Mouse (Mus musculus) kidney, adult 9 months (tissue): ENCODE results near the gene Ube4b.

ENCODE experiments used
- DNase-seq: peaks from one replicate; pipeline ENCODE4 v3.0.0; 2022

The Ube4b gene

DNA sequence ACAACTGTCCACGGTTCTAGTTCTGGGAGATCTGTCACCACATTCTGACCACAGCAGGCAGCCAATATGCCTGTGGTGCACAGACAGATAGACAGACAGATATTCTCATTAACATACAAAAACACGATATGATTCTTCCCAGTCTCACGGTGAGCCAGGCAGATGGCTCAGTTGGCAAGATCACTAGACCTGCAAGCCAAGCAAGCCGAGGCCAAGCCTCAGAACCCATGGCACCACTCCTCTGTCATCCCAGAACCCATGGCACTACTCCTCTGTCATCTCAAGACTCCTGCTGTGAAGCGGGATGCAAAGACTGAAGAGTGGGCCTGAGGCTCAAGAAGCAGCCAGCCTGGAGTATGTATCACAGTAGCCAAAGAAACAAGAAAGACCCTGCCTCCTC, 3.0 kb upstream of the Ube4b start:
- no peak for DNase-seq

- DNase-seq, result peak; percentile 49
Measured at GRCm38 (mm10) chr4:149425801-149426292, 702 bp downstream of the Ube4b start.

GRCm38 (mm10) chr4:149424755-149425154, 1.8 kb downstream of the Ube4b start:
- DNase-seq, result no peak

DNA sequence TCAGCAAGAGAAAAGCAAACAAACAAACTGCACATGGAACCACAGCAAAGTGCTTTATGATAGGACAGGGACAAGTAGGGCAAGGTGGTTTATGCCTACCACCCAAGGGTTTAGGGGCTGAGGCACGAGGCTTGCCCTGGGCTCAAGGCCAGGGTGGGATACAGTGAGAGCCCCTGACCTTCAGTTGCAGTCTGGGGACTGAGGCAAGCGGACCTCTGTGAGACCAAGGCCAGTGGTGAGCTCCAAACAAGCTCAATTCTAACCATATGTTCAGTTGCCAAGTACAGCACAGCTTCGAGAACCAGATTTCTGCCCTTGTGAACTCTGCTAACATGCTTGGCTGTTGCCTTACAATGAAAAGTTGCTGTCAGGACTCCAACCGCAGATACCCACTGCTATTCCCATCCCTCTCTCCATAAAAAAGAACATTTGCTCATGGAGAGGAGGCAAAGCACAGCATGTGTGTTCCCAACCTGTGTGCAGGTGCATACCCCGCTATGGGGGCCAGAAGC, 8.6 kb downstream of the Ube4b start:
- DNase-seq, result no peak

- DNase-seq, result no peak
Measured at GRCm38 (mm10) chr4:149416986-149417385, 9.6 kb downstream of the Ube4b start.

DNA sequence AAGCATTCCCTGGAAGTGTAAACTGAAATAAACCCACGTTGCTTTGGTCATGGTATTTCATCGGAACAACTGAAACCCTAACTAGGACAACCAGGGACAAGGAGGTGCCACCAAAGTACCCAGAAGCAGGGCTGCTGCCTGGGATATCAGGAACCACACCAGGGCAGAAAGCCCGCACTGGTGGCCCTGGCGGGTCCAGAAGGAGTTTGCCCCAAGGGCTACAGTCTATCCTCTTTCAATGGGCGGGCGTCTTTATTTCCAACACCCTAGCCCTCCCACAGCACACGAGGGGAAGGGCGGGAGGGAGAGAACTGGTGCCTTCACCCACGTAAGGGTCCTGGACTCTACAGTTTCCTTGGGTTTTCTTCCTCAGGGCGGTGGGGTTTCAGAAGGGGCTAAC, 10.1 kb downstream of the Ube4b start:
- DNase-seq, result no peak

DNA sequence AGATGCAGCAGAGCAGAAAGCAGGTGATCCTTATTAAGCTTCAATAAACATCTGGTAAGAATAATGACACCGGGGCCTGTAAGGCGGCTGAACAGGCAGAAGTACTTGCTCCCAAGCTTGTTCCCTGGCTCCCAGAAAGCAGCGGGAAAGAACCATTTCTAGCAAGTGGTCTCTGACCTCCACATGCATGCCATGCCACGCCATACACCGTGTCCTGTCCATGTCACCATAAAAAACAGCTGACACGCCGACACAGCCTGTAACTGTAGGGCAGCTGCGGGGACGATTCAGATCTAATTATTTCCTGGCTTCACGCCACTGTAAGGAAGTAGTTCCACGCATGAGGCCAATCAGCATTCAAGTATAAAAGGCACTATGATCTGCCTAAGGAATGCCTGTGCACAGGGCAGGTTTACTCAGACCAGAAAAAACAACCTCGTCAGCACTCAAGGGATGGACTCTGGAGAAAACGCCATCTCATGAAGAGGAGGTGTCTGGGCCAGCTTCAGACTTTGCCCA, 10.8 kb downstream of the Ube4b start:
- DNase-seq, result peak; percentile 89

- DNase-seq, result no peak
Measured at GRCm38 (mm10) chr4:149414259-149414658, 12.3 kb downstream of the Ube4b start.

GRCm38 (mm10) chr4:149409759-149410158, 16.8 kb downstream of the Ube4b start:
- DNase-seq, result no peak

DNA sequence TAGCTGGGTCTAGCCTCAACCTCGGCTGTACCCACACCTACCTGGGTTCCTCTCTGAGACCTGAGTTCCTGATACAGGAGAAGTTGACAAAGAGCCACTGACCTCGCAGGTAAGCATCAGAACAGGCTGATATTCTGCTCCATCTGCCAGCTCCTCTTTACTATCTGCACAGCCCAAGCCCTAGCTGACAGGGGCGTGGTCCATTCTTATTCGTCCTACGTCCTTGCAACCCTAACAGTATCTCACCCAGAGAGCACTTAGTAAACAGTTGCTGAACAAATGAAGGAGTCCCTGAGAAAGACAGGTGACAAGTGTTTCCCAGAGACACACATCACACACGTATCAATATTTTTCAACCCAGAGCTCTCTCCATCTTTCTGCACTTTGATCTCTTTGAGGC, 18.2 kb downstream of the Ube4b start:
- no peak for DNase-seq

DNA sequence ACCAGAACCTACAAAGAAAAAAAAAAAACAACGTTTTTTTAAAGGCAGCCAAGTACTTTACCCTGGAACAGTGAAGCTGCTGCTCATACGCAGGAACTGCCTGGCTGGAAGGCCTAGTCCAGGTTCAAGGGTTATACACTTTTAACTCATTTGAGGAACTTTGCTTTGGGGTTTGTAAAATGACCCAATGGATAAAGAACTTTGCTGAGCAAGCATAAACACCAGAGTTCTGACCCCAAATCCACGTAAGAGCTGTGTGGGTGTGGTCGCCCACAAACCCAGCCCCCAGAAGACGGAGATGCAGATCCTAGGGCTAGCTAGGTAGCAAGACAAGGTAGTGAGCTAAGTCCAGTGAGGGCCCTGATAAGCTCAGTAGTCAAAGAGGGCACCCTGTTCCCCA, 19.1 kb downstream of the Ube4b start:
- DNase-seq, result peak; percentile 81

DNA sequence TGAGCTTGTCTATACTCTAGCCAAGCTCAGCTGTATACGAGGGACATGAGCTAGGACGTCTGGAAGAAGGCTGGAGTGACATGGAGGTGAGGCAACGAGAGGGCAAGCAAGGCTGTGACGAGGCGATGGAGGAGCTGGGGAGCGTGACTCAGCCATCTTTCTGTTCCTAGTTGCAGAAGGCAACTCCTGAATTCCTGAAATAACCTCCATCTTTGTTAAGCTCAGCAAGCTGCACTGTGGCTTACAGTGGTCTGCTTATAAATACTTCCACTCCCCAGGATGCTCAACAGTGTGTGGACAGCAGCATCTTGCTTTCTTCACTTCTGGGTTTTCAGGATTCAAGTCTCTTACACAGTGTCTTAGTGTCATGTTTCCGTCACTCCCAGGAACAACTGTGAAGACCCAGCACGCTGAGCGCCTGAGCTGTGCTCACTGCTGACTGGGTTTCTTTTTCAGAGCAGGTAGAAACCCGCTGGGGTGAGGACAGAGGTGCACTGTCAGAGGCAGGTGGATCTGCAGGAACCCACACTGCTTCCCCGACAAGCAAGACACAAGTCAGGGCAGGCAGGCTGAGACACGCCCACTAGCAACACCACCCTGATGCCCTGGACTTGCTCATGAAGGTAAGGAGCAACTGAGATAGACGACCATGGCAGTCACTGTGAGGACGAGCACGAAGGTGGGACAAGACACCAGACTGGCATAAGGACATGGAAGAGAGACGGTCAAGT, 20.7 kb downstream of the Ube4b start:
- DNase-seq, result no peak

- no peak for DNase-seq
Measured at GRCm38 (mm10) chr4:149404640-149405465, 21.7 kb downstream of the Ube4b start.

- DNase-seq, result no peak
Measured at GRCm38 (mm10) chr4:149403037-149403436, 23.5 kb downstream of the Ube4b start.

GRCm38 (mm10) chr4:149401591-149401982, 25.0 kb downstream of the Ube4b start:
- no peak for DNase-seq

- DNase-seq, result no peak
Measured at GRCm38 (mm10) chr4:149400878-149401590, 25.5 kb downstream of the Ube4b start.

DNA sequence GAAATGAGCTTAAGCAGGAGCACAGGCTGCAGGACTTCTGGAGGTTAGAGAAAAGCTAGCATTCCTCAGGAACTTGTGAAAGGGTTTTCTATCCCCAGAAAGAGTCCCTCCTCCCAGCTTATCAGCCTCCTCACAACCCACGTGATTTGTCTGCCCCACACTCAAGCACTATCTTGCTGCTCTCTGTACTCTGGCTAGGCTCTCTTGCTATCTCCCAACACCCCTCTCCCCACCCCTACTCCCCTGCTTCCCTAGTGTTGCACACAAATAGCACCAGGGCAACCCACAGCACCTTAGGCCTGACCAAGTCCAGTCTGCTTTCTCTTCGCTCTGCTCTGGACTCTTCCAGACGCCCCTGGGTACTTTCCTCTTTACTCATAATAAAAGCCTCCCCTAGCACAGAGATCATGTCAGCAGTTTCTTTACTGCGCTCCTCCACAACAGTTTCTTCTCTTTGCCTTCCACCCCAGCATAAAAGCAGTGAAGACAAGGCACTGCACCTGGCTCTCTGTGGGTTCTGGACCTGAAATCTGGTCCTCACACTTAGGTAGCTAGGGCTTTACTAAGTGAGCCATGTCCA, 27.1 kb downstream of the Ube4b start:
- DNase-seq, result no peak

DNA sequence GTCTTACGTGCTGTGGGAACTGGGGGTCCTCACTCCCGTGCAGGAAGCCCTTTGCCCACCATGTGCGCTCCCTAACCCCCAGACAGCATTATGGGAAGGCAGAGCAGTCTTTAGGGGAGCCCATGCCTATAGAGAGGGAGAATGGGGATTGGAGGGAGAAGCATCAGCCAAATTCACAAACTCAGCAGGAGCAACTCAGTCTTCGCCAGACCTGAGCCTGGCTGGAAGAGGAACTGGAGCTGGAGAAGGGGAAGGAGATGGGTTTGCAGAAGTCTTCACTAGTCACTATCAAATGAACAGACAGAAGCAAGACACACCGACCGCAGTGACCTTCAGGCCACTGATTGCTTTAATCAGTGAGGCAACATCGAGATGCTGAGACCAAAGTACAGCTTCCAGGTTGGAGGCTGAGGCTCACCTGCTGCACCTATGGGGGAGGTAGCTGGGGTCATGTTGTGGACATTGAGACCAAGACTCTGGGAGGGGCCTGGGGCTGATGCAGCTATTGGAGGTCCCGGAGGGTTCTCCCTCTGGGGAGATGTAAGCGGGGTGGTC, 28.3 kb downstream of the Ube4b start:
- DNase-seq, result no peak

- no peak for DNase-seq
Measured at GRCm38 (mm10) chr4:149396433-149397306, 29.9 kb downstream of the Ube4b start.

- DNase-seq, result no peak
Measured at GRCm38 (mm10) chr4:149395581-149395980, 31.0 kb downstream of the Ube4b start.

- no peak for DNase-seq
Measured at GRCm38 (mm10) chr4:149394292-149394691, 32.3 kb downstream of the Ube4b start.
